Mouse (Mus musculus) heart, embryonic 11.5 days (tissue): Measurements from ENCODE around the gene Sowahb. TPM values are rescaled to one million over a fixed set of nuclear protein-coding genes. Genes with fewer than 3 reads are reported as not detected.

ENCODE experiments used
- ATAC-seq: fragments of 200-750 bp; cut with Nextera tagmentation; replicated peaks from 2 replicates; pipeline ENCODE4 v1.8.0; 2017; ENCODE audit warnings: moderate library complexity; ENCODE audit not compliant: insufficient number of reproducible peaks, low FRiP score, low TSS enrichment
- H3K27ac ChIP-seq: fragments of 300-500 bp; sonication (generic); 2 replicates; pipeline ENCODE4 v1.5.1; 2014; ENCODE audit warnings: mild to moderate bottlenecking, low read depth, low read length
- H3K27me3 ChIP-seq: fragments of 300-500 bp; sonication (generic); 2 replicates; pipeline ENCODE4 v1.6.1; 2014; ENCODE audit warnings: mild to moderate bottlenecking, low read length, mixed read lengths; ENCODE audit not compliant: control insufficient read depth, insufficient read depth
- H3K36me3 ChIP-seq: fragments of 300-500 bp; sonication (generic); 2 replicates; pipeline ENCODE4 v1.6.1; 2014; ENCODE audit warnings: mild to moderate bottlenecking, low read length, moderate library complexity, mixed read lengths; ENCODE audit not compliant: control insufficient read depth, insufficient read depth
- H3K4me1 ChIP-seq: fragments of 300-500 bp; sonication (generic); 2 replicates; pipeline ENCODE4 v1.6.1; 2014; ENCODE audit warnings: low read length; ENCODE audit not compliant: control insufficient read depth, insufficient read depth
- H3K4me2 ChIP-seq: fragments of 300-500 bp; sonication (generic); 2 replicates; pipeline ENCODE4 v1.6.1; 2014; ENCODE audit warnings: mild to moderate bottlenecking, moderate library complexity
- H3K4me3 ChIP-seq: fragments of 300-500 bp; sonication (generic); 2 replicates; pipeline ENCODE4 v1.5.1; 2014; ENCODE audit warnings: low read depth, low read length
- H3K9ac ChIP-seq: fragments of 300-500 bp; sonication (generic); 2 replicates; pipeline ENCODE4 v1.6.1; 2014; ENCODE audit warnings: mild to moderate bottlenecking, low read depth, low read length, moderate library complexity
- H3K9me3 ChIP-seq: fragments of 300-500 bp; sonication (generic); replicated peaks from 2 replicates; pipeline ENCODE4 v1.6.1; 2016; ENCODE audit warnings: low read length; ENCODE audit not compliant: control insufficient read depth
- WGBS: fragments of 180-500 bp; shearing (Covaris S2); extraction: QIAGEN DNeasy Blood & Tissue Kit; methylation state at CpG from one replicate; pipeline ENCODE4 v1.1.7; 2014; ENCODE audit not compliant: insufficient replicate concordance; 5-methylcytosine and 5-hydroxymethylcytosine counted together
- polyA plus RNA-seq: library from polyadenylated mRNA; unstranded; fragments of >200 nt; fragmentation: Nextera tagmentation; extraction: Ambion mirVana; gene quantifications from 2 replicates; pipeline ENCODE4 v1.2.1, GENCODE M21; 2014

The Sowahb gene
- 0.13 and 0.15 TPM in 2 replicates for polyA plus RNA-seq

DNA sequence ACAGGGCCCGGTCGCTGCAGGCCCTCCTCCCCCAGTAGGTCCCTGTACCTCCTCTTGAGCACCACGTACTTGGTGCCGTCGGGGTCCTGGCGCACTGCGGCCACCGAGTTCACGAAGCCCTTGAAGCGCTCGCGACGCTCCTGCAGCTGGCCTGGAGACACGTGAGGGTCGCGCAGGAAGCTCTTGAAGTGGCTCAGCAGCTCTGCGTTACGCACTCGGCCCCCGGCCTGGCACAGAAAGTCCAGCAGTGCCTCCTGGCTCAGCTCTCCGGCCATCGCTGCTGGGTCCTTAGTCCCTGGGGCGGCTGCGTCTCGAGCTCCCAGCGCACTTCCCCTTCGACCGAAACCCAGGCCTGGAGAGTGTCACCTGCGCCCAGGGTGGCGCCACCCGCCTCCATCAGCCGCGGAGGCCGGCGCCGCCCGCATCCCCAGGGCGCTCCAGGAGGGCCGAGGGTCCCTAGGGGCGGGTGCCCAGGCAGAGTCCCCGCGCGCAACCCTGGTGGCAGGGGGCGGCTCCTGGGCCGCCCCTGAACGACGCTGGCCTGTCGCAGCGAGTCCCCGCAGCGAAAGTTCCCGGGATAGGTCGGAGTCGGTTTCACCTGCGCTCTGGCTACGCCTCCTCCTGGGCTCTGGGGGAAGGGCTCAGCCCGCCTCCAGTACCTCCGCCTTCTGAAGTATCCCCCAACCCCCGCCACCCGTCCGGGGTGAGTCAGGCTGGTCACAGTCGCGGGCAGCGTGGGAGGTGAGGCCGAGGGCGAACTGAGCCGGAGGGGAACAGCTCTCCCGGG, at the start of gene Sowahb:
Gene Sowahb (minus strand): TSS at position 439 of the 787 bp plus-strand sequence.
- Histone ChIP-seq H3K4me3 (peak within 1 kb of the TSS; percentile 61), H3K4me1 (peaks cover 10% of the 10 kb centered on the region), H3K9ac (peak within 1 kb of the TSS; percentile 62), H3K27me3 (peaks cover 41% of the 10 kb centered on the region), H3K36me3 (no peaks in the 10 kb centered on the region), H3K27ac (no peak within 1 kb of the TSS), H3K9me3 (no peaks in the 10 kb centered on the region), H3K4me2 (peak within 1 kb of the TSS; percentile 98)
- peak; percentile 47; the same call in 1 of the 2 replicates for ATAC-seq
- under 1% methylated on average over 67 of the region's 68 CpGs for WGBS

DNA sequence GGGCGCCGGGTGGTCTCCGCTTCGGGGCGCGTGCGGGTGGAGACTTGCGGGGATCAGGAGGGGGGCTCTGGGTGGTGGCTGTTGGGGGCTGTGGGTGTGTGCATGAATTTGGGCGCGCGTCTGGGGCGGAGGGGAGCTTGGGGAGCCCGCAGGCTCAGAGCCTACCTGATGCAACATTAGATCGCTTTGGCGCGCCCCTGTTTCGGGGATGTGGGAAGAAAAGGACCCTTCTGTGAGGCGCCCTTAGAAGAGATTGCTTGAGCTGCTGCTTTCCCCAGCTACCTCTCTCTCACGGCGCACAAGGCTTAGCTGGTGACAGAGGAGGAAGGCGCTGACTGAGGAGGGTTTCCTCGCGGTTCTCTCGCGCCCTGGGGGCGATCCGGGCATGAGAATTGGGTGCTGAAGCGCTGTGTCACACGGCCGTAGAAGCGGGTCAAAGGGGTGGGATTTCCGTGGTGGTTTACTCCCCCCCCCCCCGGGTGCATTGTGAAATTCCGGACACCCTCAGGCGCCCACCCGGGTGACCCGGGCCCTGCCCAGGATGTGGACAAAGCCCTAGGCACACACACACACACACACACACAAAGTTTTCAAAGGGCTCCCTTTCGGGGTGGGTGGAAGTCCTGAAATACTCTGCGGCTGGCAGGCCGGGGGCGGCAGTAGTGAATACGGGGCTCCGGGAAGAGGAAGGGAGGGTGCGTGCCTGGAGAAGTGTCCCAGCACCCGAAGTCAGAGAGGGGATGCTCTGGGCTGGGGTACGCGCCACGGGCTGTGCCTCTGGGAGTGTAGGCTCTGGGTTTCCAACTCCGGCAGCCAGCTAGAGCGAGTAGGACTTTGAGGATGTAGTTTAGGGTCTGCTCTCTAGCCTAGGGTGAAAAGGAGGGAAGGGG, 49.1 kb upstream of the Sowahb start:
- H3K36me3 ChIP-seq, result no peaks in the 10 kb centered on the region
- no peaks in the 10 kb centered on the region for H3K9me3 ChIP-seq
- peak overlapping the region; percentile 97 for H3K4me2 ChIP-seq
- H3K4me1 ChIP-seq, result peaks cover 35% of the 10 kb centered on the region
- under 1% methylated on average over 49 of the region's 50 CpGs for WGBS
- H3K27ac ChIP-seq, result peak overlapping the region; percentile 85
- H3K4me3 ChIP-seq, result peak overlapping the region; percentile 91
- no peaks in the 10 kb centered on the region for H3K27me3 ChIP-seq
- peak overlapping the region; percentile 92 for H3K9ac ChIP-seq
- ATAC-seq, result peak; percentile 48

DNA sequence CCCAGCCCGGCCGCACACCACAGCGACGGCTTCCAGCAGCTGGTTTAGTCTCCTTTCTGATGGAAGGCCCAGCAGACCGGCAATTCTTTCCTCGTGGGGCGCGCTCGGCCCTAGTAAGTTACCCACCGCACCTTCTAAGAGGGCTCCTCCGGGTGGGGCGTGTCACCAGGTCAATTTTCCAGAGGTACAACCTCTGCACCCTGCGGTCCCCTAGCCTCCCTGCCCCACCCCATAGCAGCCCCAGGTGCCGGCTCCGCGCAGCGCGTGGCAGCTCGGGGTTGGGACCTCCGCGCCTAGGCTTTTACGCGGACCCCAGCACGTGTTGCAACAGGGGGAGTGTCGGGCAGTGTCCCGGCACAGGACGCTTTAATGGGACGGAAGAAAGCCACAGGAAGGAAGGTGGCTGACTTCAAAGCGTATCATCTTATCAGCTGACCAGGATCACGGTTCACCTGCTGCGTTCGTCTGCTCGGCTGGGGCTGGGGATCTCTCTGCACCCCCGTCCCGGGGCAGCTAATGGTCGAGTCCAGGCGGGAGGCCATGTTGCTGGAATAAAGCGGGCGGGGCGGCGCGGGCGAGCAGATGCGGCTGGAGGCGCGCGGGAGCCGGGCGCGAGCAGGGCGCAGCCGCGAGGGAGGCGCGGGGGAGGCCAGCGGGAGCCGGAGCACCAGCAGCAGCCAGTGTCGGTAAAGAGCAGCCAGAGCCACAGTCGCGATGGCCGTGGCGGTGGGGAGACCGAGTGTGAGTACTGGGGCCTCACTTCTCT, 48.2 kb upstream of the Sowahb start, which contains the start of gene Sept11:
Gene Sept11 (plus strand): TSS at position 581 of the 766 bp plus-strand sequence.
- Histone ChIP-seq H3K27me3 (no peaks in the 10 kb centered on the region), H3K9me3 (no peaks in the 10 kb centered on the region), H3K4me2 (peak within 1 kb of the TSS; percentile 97), H3K36me3 (no peaks in the 10 kb centered on the region), H3K4me1 (peaks cover 28% of the 10 kb centered on the region), H3K4me3 (peak within 1 kb of the TSS; percentile 91), H3K27ac (peak within 1 kb of the TSS; percentile 85), H3K9ac (peak within 1 kb of the TSS; percentile 92)
- WGBS, result under 1% methylated on average over 63 of the region's 63 CpGs
- ATAC-seq, result peak; percentile 90

DNA sequence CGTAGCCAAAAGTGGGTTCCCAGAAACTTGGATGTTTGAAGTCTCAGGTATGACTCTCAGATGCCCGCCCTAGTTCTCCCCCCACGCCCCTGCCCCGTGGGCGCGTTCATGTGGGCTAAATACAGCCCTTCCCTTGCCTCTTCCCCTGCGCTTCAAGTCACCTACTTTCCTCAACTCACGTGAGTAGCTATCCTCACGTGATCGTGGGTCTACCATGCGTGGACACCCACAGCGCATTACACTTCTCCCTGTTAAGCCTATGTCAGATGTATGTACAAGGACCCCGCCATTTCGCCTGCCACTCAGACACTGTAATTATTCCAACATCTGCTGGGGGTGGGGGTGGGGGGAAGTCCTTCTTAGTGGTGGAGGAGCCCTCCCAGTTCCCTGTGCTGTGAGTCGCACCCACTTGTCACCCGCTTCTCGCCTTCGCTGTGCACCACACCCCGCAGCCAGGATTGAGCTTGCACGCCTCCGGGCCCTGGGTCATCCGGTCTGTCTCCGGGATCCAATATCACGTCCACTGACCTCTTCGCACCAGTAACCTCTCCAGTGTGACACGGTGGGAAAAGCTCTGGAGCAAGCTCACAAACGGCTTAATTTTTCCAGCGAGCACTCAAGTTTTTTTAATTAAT, 47.4 kb upstream of the Sowahb start:
- 3% methylated on average over 28 of the region's 28 CpGs for WGBS
- Histone ChIP-seq H3K4me2 (peak overlapping the region; percentile 97), H3K27me3 (no peaks in the 10 kb centered on the region), H3K36me3 (no peaks in the 10 kb centered on the region), H3K4me1 (peaks cover 24% of the 10 kb centered on the region), H3K9me3 (no peaks in the 10 kb centered on the region), H3K4me3 (peak overlapping the region; percentile 91), H3K9ac (peak overlapping the region; percentile 92), H3K27ac (peak overlapping the region; percentile 85)
- peak; percentile 44; the same call in 1 of the 2 replicates for ATAC-seq

DNA sequence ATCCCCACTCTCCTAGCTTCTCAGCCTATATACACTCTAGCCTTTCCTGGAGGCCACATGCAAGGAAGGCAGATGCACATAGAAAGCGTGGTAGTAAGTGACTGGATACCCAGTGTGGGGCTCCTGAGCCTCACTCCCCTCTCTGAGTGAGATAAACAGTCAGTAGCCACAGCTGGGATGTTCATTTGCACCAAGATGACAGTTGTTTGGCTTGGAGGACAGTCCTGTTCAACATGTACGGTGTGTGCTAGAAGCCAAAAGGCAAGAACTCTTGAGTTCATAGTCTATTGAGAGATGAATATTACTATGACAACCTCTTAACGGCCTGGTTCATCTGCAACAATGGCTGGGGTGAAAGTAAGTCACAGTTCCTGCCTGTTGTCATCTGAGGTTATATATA, 46.4 kb upstream of the Sowahb start:
- no peak for ATAC-seq
- no peaks in the 10 kb centered on the region for H3K27me3 ChIP-seq
- H3K36me3 ChIP-seq, result no peaks in the 10 kb centered on the region
- H3K9me3 ChIP-seq, result no peaks in the 10 kb centered on the region
- peak overlapping the region; percentile 91 for H3K4me3 ChIP-seq
- peaks cover 24% of the 10 kb centered on the region for H3K4me1 ChIP-seq
- 52% methylated on average over 3 of the region's 3 CpGs for WGBS
- H3K27ac ChIP-seq, result no peak overlapping the region
- peak overlapping the region; percentile 97 for H3K4me2 ChIP-seq
- H3K9ac ChIP-seq, result no peak overlapping the region

DNA sequence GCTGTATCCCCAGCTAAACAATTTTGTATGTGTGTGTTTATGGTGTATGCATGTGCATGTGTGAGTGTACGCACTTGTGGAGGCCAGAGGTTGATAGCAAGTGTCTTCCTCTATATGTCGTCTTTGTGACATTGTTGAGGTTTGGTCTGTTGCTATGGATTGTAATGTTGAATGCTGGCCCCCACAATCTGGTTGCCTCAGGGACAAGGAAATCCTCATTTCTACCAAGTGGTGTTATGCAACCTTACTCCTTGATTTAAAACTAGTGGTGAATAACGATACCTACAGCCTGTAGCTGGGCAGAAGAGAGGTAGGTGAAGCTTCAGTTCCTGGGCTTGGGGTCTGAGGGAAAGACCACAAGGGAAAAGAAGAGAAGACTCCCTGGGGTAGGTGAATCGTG, 41.1 kb upstream of the Sowahb start:
- Histone ChIP-seq H3K4me1 (no peaks in the 10 kb centered on the region), H3K27ac (no peak overlapping the region), H3K9ac (no peak overlapping the region), H3K4me3 (no peak overlapping the region), H3K36me3 (no peaks in the 10 kb centered on the region), H3K9me3 (no peaks in the 10 kb centered on the region), H3K4me2 (no peak overlapping the region), H3K27me3 (no peaks in the 10 kb centered on the region)
- WGBS, result 83% methylated on average over 4 of the region's 4 CpGs
- no peak for ATAC-seq

DNA sequence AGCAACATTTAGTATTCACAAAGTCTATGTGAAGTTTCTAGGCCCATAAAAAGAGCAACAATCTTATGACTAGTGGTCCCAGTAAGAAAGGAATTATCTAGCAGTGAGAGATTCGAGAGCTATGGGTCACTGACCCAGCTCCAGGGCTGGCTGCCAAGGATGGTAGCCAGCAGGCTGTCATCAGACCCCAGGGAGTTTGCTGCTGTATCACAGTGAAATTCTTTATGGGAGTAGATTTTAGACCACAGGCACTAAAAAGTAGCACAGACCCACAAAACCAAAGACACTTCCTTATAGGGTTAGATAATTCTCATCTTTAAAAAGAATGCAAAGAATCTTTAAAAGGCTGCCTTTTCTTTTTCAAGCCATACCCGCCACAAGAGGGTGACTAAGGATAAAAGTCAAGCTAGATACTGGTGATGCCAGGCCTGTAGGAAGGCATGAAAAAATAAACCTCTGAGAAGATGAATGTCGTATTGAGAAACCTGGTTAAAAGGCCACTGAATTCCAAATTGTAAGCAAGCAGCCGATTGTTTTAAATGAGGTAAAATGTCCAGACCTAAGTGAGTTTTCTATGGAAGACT, 40.3 kb upstream of the Sowahb start:
- Histone ChIP-seq H3K4me1 (no peaks in the 10 kb centered on the region), H3K36me3 (no peaks in the 10 kb centered on the region), H3K9me3 (no peaks in the 10 kb centered on the region), H3K27me3 (no peaks in the 10 kb centered on the region), H3K27ac (no peak overlapping the region), H3K4me3 (no peak overlapping the region), H3K4me2 (no peak overlapping the region), H3K9ac (no peak overlapping the region)
- no peak for ATAC-seq
- WGBS, result 44% methylated on average over 4 of the region's 4 CpGs
